Comparison of ENCODE assay signal across 9 mouse cellular contexts in the genomic region with DNA sequence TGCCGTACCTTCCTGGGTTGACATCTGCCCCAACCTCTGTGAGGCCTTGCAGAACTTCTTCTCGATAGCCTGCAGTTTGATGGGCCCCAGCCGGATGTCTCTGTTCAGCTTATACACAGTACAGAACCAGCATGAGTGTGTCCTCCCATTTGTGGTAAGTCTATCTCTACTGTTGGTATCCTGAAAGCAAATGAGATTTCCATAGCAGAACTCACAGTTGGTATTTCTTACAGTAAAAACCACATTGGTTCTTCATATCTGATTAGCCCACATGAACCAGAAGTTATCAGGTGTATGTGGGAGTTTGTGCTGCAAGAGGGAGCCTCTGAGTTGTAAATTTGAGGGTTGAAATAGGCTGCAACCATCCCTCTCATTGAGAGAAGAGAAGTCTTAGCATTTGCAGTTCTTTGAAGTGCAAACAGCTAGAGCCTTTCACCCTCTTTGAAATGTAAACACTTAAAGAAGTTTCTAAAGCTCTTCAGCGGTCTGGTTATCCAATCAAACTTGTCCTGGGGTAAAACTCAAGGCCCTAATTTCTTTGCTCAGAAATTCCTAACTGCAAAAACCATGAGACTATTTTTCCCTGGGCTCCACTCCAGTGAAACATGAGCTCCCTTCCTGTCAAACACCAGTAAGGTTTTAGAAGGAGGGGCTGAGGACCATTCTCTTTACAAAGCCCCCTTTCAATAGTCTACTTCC. TPM values are rescaled to one million over a fixed set of nuclear protein-coding genes. Genes with fewer than 3 reads are reported as not detected.
A peak's percentile ranks its signal among the peaks of the same experiment; 100 is the strongest.
DNase-seq lines count a peak whose midpoint lies in the region; ATAC-seq lines count a peak whose summit lies in the region.
"Had no signal": no experiment of that assay in that cellular context is flagged by ENCODE, and none has a peak within 500 bp of the region (broad histone marks: within the 10 kb centered on the region; RNA-seq: fewer than 3 reads in every experiment).

No protein-coding gene starts in this region.

- peak; percentile 15 for DNase-seq in kidney, postnatal 10 days
- DNase-seq in kidney, postnatal 36 days: no peak
- peak; percentile 51 for DNase-seq in ZHBTc4 (ENCODE audit: low read depth, low spot score)
- DNase-seq in forelimb bud, embryonic 11.5 days (ENCODE audit: low read depth, low spot score): peak; percentile 26
- no peak for DNase-seq in layer of hippocampus, postnatal 36 days
- DNase-seq in kidney, adult 18-20 months: no peak
- DNase-seq: adrenal gland, postnatal 25 days; cerebellum, postnatal 14 days had no signal

- ATAC-seq in megakaryocyte progenitor cell, adult 5-6 weeks (replicated peaks; ENCODE audit: poor library complexity): peak; percentile 58

RNA-seq across cellular contexts. Expression of a gene that starts 10.0 kb away (rescaled TPM):
- 5.0 and 8.0 TPM in 2 replicates for total RNA-seq in megakaryocyte progenitor cell, adult 5-6 weeks (2015)
- 5.1 and 5.9 TPM in 2 replicates for total RNA-seq in megakaryocyte progenitor cell, adult 5-6 weeks (2017)
- total RNA-seq in layer of hippocampus, postnatal 36 days (2021): not detected
- total RNA-seq: adrenal gland, postnatal 25 days had no signal

RNA-seq across cellular contexts. Expression of a gene that starts 17.1 kb away (rescaled TPM):
- total RNA-seq in megakaryocyte progenitor cell, adult 5-6 weeks (2015): 0.15 and 0.27 TPM in 2 replicates
- 0.04 and 0.17 TPM in 2 replicates for total RNA-seq in megakaryocyte progenitor cell, adult 5-6 weeks (2017)
- 10 to 100 TPM; 41.0 to 41.2 TPM for total RNA-seq in layer of hippocampus, postnatal 36 days (2021)

Comparison
In these comparisons a context has a peak if more than half of its experiments do, and no peak if none do; other contexts are left out.
1. DNase-seq: peak in kidney, postnatal 10 days (single experiment), ZHBTc4 (single experiment) and forelimb bud, embryonic 11.5 days (single experiment); none in kidney, postnatal 36 days (0 of 2), layer of hippocampus, postnatal 36 days (0 of 2) and kidney, adult 18-20 months (single experiment).
2. RNA of a gene that starts 10.0 kb away (total RNA-seq): 5.0 to 8.0 TPM in megakaryocyte progenitor cell, adult 5-6 weeks; not detected in layer of hippocampus, postnatal 36 days; every median in the first group is over 4 times any median in the second.
3. RNA of a gene that starts 17.1 kb away (total RNA-seq): 41.0 to 41.2 TPM in layer of hippocampus, postnatal 36 days; 0.04 to 0.27 TPM in megakaryocyte progenitor cell, adult 5-6 weeks; every median in the first group is over 10 times any median in the second.